Comparison of ENCODE assay signal across 13 mouse cellular contexts in genomic region chr4:126315931-126316330, GRCm38 (mm10). TPM values are rescaled to one million over a fixed set of nuclear protein-coding genes. Genes with fewer than 3 reads are reported as not detected.
A peak's percentile ranks its signal among the peaks of the same experiment; 100 is the strongest.
DNase-seq lines count a peak whose midpoint lies in the region; ATAC-seq and TF ChIP-seq lines count a peak whose summit lies in the region.
"Had no signal": no experiment of that assay in that cellular context is flagged by ENCODE, and none has a peak within 500 bp of the region (broad histone marks: within the 10 kb centered on the region; RNA-seq: fewer than 3 reads in every experiment).

No protein-coding gene starts in this region.

- peaks cover 13% of the 10 kb centered on the region; the same call in 1 of the 2 replicates for H3K4me1 ChIP-seq in kidney, postnatal 0 days (replicated peaks; ENCODE audit: insufficient read depth, low read length)
- peaks cover 15% of the 10 kb centered on the region for H3K4me1 ChIP-seq in midbrain, embryonic 15.5 days

- DNase-seq in heart, adult 18-20 months = peak; percentile 42 to 58
- DNase-seq in heart, postnatal 25 days (ENCODE audit: low spot score) = no peak
- DNase-seq in right cerebral cortex, adult 18-20 months = peak; percentile 39
- no peak for DNase-seq in right cerebral cortex, postnatal 10 days (ENCODE audit: low spot score in 2 of 2)
- DNase-seq in kidney, postnatal 0 days (ENCODE audit: low spot score) = peak; percentile 9
- no peak for DNase-seq in ovary, postnatal 14 days (ENCODE audit: low spot score)
- DNase-seq: liver, embryonic 13.5 days; right cerebral cortex, postnatal 4 days had no signal

- H3K36me3 ChIP-seq in kidney, postnatal 0 days (ENCODE audit: insufficient read depth, low read length) = peaks cover 25% of the 10 kb centered on the region
- peaks cover 36% of the 10 kb centered on the region for H3K36me3 ChIP-seq in midbrain, embryonic 15.5 days (replicated peaks)

- no peak for TF ChIP-seq CTCF in kidney, postnatal 0 days (IDR thresholded peaks at IDR 0.05; ENCODE audit: low read depth)

- H3K9ac ChIP-seq in kidney, postnatal 0 days (ENCODE audit: low read depth, low read length) = no peak overlapping the region
- no peak overlapping the region for H3K9ac ChIP-seq in midbrain, embryonic 15.5 days
- H3K9ac ChIP-seq: liver, embryonic 13.5 days; midbrain, embryonic 13.5 days; neural tube, embryonic 13.5 days had no signal

- no peaks in the 10 kb centered on the region for H3K27me3 ChIP-seq in kidney, postnatal 0 days (ENCODE audit: insufficient read depth, low read length)
- H3K27me3 ChIP-seq in midbrain, embryonic 15.5 days (replicated peaks) = no peaks in the 10 kb centered on the region
- H3K27me3 ChIP-seq: hindbrain, embryonic 13.5 days; liver, embryonic 13.5 days; midbrain, embryonic 13.5 days; neural tube, embryonic 13.5 days had no signal

- 41% methylated on average over 5 of the region's 5 CpGs for WGBS in kidney, postnatal 0 days
- WGBS in midbrain, embryonic 15.5 days = 48% methylated on average over 5 of the region's 5 CpGs

- no peaks in the 10 kb centered on the region for H3K9me3 ChIP-seq in kidney, postnatal 0 days (replicated peaks; ENCODE audit: low read length)
- no peaks in the 10 kb centered on the region for H3K9me3 ChIP-seq in midbrain, embryonic 15.5 days
- H3K9me3 ChIP-seq: hindbrain, embryonic 13.5 days; liver, embryonic 13.5 days; midbrain, embryonic 13.5 days; neural tube, embryonic 13.5 days had no signal

- no peak overlapping the region for H3K4me3 ChIP-seq in kidney, postnatal 0 days (replicated peaks; ENCODE audit: low read depth, low read length)
- no peak overlapping the region for H3K4me3 ChIP-seq in midbrain, embryonic 15.5 days
- H3K4me3 ChIP-seq: hindbrain, embryonic 13.5 days; liver, embryonic 13.5 days; midbrain, embryonic 13.5 days; neural tube, embryonic 13.5 days had no signal

- intact Hi-C loops in heart, postnatal 25 days (cut with DNase I) = no loop called here

- ATAC-seq in kidney, postnatal 0 days (replicated peaks; ENCODE audit: low FRiP score, low read depth) = no peak
- no peak for ATAC-seq in midbrain, embryonic 15.5 days (replicated peaks)
- ATAC-seq: activated CD4-positive, CD25-positive, alpha-beta regulatory T cell, adult 4 months; midbrain, embryonic 13.5 days had no signal

- H3K4me2 ChIP-seq in kidney, postnatal 0 days (ENCODE audit: low read length) = no peak overlapping the region
- H3K4me2 ChIP-seq in midbrain, embryonic 15.5 days = no peak overlapping the region
- H3K4me2 ChIP-seq: hindbrain, embryonic 13.5 days; liver, embryonic 13.5 days; midbrain, embryonic 13.5 days; neural tube, embryonic 13.5 days had no signal

- H3K27ac ChIP-seq in kidney, postnatal 0 days = peak overlapping the region; percentile 9; the same call in 1 of the 2 replicates
- H3K27ac ChIP-seq in midbrain, embryonic 15.5 days = no peak overlapping the region
- H3K27ac ChIP-seq: hindbrain, embryonic 13.5 days; liver, embryonic 13.5 days; midbrain, embryonic 13.5 days; neural tube, embryonic 13.5 days had no signal

RNA-seq across cellular contexts. Expression of gene Adprhl2, which starts 5.6 kb away (rescaled TPM):
- 10 to 100 TPM; 10.4 to 12.4 TPM for total RNA-seq in heart, adult 18-20 months (2021)
- 10 to 100 TPM; 11.4 to 11.9 TPM for total RNA-seq in heart, postnatal 25 days (2021)
- polyA plus RNA-seq in kidney, postnatal 0 days (2015; fragmentation: Nextera tagmentation; extraction: Ambion mirVana) = 64.5 and 65.2 TPM in 2 replicates
- polyA plus RNA-seq in midbrain, embryonic 15.5 days (2015; fragmentation: Nextera tagmentation; extraction: Ambion mirVana) = 94.6 and 99.9 TPM in 2 replicates

RNA-seq across cellular contexts. Expression of gene Tekt2, which starts 9.6 kb away (rescaled TPM):
- under 1 TPM; 0.32 to 0.44 TPM for total RNA-seq in heart, adult 18-20 months (2021)
- total RNA-seq in heart, postnatal 25 days (2021) = under 1 TPM; 0.28 to 0.44 TPM
- polyA plus RNA-seq in kidney, postnatal 0 days (2015; fragmentation: Nextera tagmentation; extraction: Ambion mirVana) = 2.1 TPM in 2 replicates
- 11.8 and 15.1 TPM in 2 replicates for polyA plus RNA-seq in midbrain, embryonic 15.5 days (2015; fragmentation: Nextera tagmentation; extraction: Ambion mirVana)

RNA-seq across cellular contexts. Expression of gene Col8a2, which starts 29.3 kb away (rescaled TPM):
- total RNA-seq in heart, adult 18-20 months (2021) = under 1 TPM; 0.52 to 0.95 TPM
- under 1 TPM; 0.75 to 0.81 TPM for total RNA-seq in heart, postnatal 25 days (2021)
- polyA plus RNA-seq in kidney, postnatal 0 days (2015; fragmentation: Nextera tagmentation; extraction: Ambion mirVana) = 7.9 and 8.1 TPM in 2 replicates
- polyA plus RNA-seq in midbrain, embryonic 15.5 days (2015; fragmentation: Nextera tagmentation; extraction: Ambion mirVana) = 2.6 and 2.9 TPM in 2 replicates
- polyA plus RNA-seq: activated CD4-positive, CD25-positive, alpha-beta regulatory T cell, adult 4 months had no signal

RNA-seq across cellular contexts. Expression of gene Trappc3, which starts 53.8 kb away (rescaled TPM):
- total RNA-seq in heart, adult 18-20 months (2021) = 10 to 100 TPM; 46.2 to 56.9 TPM
- total RNA-seq in heart, postnatal 25 days (2021) = 10 to 100 TPM; 43.2 to 47.1 TPM
- 115 and 121 TPM in 2 replicates for polyA plus RNA-seq in kidney, postnatal 0 days (2015; fragmentation: Nextera tagmentation; extraction: Ambion mirVana)
- polyA plus RNA-seq in midbrain, embryonic 15.5 days (2015; fragmentation: Nextera tagmentation; extraction: Ambion mirVana) = 184 and 188 TPM in 2 replicates

RNA-seq across cellular contexts. Expression of gene Map7d1, which starts 59.8 kb away (rescaled TPM):
- total RNA-seq in heart, adult 18-20 months (2021) = 100 to 1,000 TPM; 240 to 249 TPM
- 100 to 1,000 TPM; 255 to 285 TPM for total RNA-seq in heart, postnatal 25 days (2021)
- 22.4 and 27.3 TPM in 2 replicates for polyA plus RNA-seq in kidney, postnatal 0 days (2015; fragmentation: Nextera tagmentation; extraction: Ambion mirVana)
- polyA plus RNA-seq in midbrain, embryonic 15.5 days (2015; fragmentation: Nextera tagmentation; extraction: Ambion mirVana) = 85.4 and 92.1 TPM in 2 replicates

Comparison
In these comparisons a context has a peak if more than half of its experiments do, and no peak if none do; other contexts are left out.
1. DNase-seq: peak in heart, adult 18-20 months (2 of 2), right cerebral cortex, adult 18-20 months (single experiment) and kidney, postnatal 0 days (single experiment); none in heart, postnatal 25 days (single experiment), right cerebral cortex, postnatal 10 days (0 of 2) and ovary, postnatal 14 days (single experiment).